Mouse (Mus musculus) liver, embryonic 14.5 days (tissue): ENCODE results near the gene Satb2.

ENCODE experiments used
- CTCF ChIP-seq: IDR thresholded peaks from 2 replicates; pipeline ENCODE4 v1.5.1; 2016; ENCODE audit warnings: antibody characterized with exemption, low read depth, control low read depth
- EP300 ChIP-seq: IDR thresholded peaks from 2 replicates; pipeline ENCODE4 v1.6.1; 2016; ENCODE audit warnings: antibody characterized with exemption, low read depth

GRCm38 (mm10) chr1:56871485-56871884 is 107.0 kb downstream of the Satb2 start:
- TF ChIP-seq CTCF (no peak), EP300 (no peak)
